ENCODE assay signal across 8 mouse cellular contexts in the genomic region with DNA sequence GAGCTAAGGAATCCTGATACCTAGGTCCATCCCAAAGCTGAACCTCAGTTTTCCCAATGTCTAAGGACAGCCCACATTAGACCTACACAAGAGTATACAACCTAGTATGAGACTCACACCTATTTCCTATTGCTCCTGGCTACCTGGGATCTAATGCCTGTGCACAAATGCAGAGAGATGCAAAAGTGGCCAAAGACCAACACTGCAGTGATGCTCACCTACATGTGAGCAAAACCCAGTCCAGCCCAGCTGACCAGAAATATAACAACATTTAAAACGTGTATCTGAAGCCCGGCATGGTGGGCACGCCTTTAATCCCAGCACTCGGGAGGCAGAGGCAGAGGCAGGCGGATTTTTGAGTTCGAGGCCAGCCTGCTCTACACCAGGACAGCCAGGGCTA. TPM values are rescaled to one million over a fixed set of nuclear protein-coding genes. Genes with fewer than 3 reads are reported as not detected.
DNase-seq lines count a peak whose midpoint lies in the region; ATAC-seq lines count a peak whose summit lies in the region.

No protein-coding gene starts in this region.

- H3K4me3 ChIP-seq in heart, embryonic 14.5 days (ENCODE audit: control insufficient read depth in 1 of 2, insufficient read depth in 1 of 2, low read depth in 1 of 2, low read length in 2 of 2) = peak overlapping the region in 1 of 2 experiments; percentile 89; a peak in 1 of 4 replicates
- H3K4me3 ChIP-seq in hindbrain, embryonic 16.5 days (ENCODE audit: low read length) = peak overlapping the region; percentile 69
- no peak overlapping the region; the same call in 1 of the 2 replicates for H3K4me3 ChIP-seq in midbrain, embryonic 13.5 days (replicated peaks)

- H3K9ac ChIP-seq in heart, embryonic 14.5 days (ENCODE audit: low read length) = no peak overlapping the region
- no peak overlapping the region for H3K9ac ChIP-seq in hindbrain, embryonic 16.5 days (ENCODE audit: low read depth, low read length)
- no peak overlapping the region for H3K9ac ChIP-seq in midbrain, embryonic 13.5 days (replicated peaks)

- H3K36me3 ChIP-seq in heart, embryonic 14.5 days (ENCODE audit: control insufficient read depth, insufficient read depth, low read length) = no peaks in the 10 kb centered on the region
- no peaks in the 10 kb centered on the region for H3K36me3 ChIP-seq in hindbrain, embryonic 16.5 days (ENCODE audit: control insufficient read depth, insufficient read depth, low read length)
- no peaks in the 10 kb centered on the region for H3K36me3 ChIP-seq in midbrain, embryonic 13.5 days

- DNase-seq in heart, postnatal 36 days = no peak
- DNase-seq in Muller cell, postnatal 12 days (ENCODE audit: inconsistent ontology term) = peak; percentile 16
- no peak for DNase-seq in right cerebral cortex, postnatal 14 days
- DNase-seq in embryo, embryonic 9.5 days (ENCODE audit: extremely low spot score) = no peak
- no peak for DNase-seq in adrenal gland, adult 8-10 months

- peak overlapping the region; percentile 68 for H3K4me2 ChIP-seq in heart, embryonic 14.5 days (ENCODE audit: low read length)
- peak overlapping the region; percentile 55 for H3K4me2 ChIP-seq in hindbrain, embryonic 16.5 days (ENCODE audit: low read length)
- peak overlapping the region; percentile 56 for H3K4me2 ChIP-seq in midbrain, embryonic 13.5 days (replicated peaks)

- H3K9me3 ChIP-seq in heart, embryonic 14.5 days (ENCODE audit: control insufficient read depth, low read length) = no peaks in the 10 kb centered on the region
- H3K9me3 ChIP-seq in hindbrain, embryonic 16.5 days (ENCODE audit: control insufficient read depth, low read length) = no peaks in the 10 kb centered on the region
- no peaks in the 10 kb centered on the region for H3K9me3 ChIP-seq in midbrain, embryonic 13.5 days

- 0 out of 2 replicates have a peak, but pooled peaks cover 3% of the 10 kb centered on the region for H3K27me3 ChIP-seq in heart, embryonic 14.5 days (ENCODE audit: control insufficient read depth, insufficient read depth, low read length)
- H3K27me3 ChIP-seq in hindbrain, embryonic 16.5 days (replicated peaks; ENCODE audit: control insufficient read depth, insufficient read depth, low read length) = peaks cover 3% of the 10 kb centered on the region; the same call in 1 of the 2 replicates
- peaks cover 19% of the 10 kb centered on the region for H3K27me3 ChIP-seq in midbrain, embryonic 13.5 days

- intact Hi-C loops in heart, postnatal 36 days (cut with DNase I) = loop anchor here (2.0 to 5.0 kb wide), 3 partner anchors 19 to 826 kb away; a partner anchor contains a TSS

- H3K4me1 ChIP-seq in heart, embryonic 14.5 days (ENCODE audit: control insufficient read depth in 2 of 2, insufficient read depth in 2 of 2, low read length in 2 of 2) = peaks cover 5 to 10% of the 10 kb centered on the region in 2 experiments; a peak in 2 of 4 replicates
- H3K4me1 ChIP-seq in hindbrain, embryonic 16.5 days (ENCODE audit: control insufficient read depth, insufficient read depth, low read depth, low read length) = no peaks in the 10 kb centered on the region; the same call in 1 of the 2 replicates
- H3K4me1 ChIP-seq in midbrain, embryonic 13.5 days (replicated peaks) = peaks cover 14% of the 10 kb centered on the region

- 10% methylated on average over 6 of the region's 6 CpGs for WGBS in heart, embryonic 14.5 days
- 10% methylated on average over 6 of the region's 6 CpGs for WGBS in hindbrain, embryonic 16.5 days
- WGBS in midbrain, embryonic 13.5 days = 16% methylated on average over 6 of the region's 6 CpGs

- H3K27ac ChIP-seq in heart, embryonic 14.5 days (replicated peaks in 1 of 2; ENCODE audit: control insufficient read depth in 1 of 2, insufficient read depth in 1 of 2, low read depth in 2 of 2, low read length in 2 of 2) = no peak overlapping the region
- H3K27ac ChIP-seq in hindbrain, embryonic 16.5 days (ENCODE audit: low read depth, low read length) = no peak overlapping the region
- no peak overlapping the region for H3K27ac ChIP-seq in midbrain, embryonic 13.5 days

- no peak for ATAC-seq in heart, embryonic 14.5 days (ENCODE audit: insufficient number of reproducible peaks, insufficient read depth, low FRiP score, low read depth)
- no peak for ATAC-seq in hindbrain, embryonic 16.5 days
- no peak for ATAC-seq in midbrain, embryonic 13.5 days

RNA-seq across cellular contexts. Expression of a gene that starts 18.2 kb away (rescaled TPM):
- 13.8 and 14.0 TPM in 2 replicates for polyA plus RNA-seq in heart, embryonic 14.5 days (2014; fragmentation: Nextera tagmentation; extraction: Ambion mirVana)
- 1 to 10 TPM; 4.9 to 5.1 TPM for total RNA-seq in heart, postnatal 36 days (2021)
- 17.0 and 18.0 TPM in 2 replicates for polyA plus RNA-seq in hindbrain, embryonic 16.5 days (2015; fragmentation: Nextera tagmentation; extraction: Ambion mirVana)
- polyA plus RNA-seq in midbrain, embryonic 13.5 days (2015; fragmentation: Nextera tagmentation; extraction: Ambion mirVana) = 18.0 and 20.4 TPM in 2 replicates
- total RNA-seq in adrenal gland, adult 8-10 months (2022) = 10 to 100 TPM; 12.0 to 15.5 (median 12.9) TPM

RNA-seq across cellular contexts. Expression of a gene that starts 53.4 kb away (rescaled TPM):
- polyA plus RNA-seq in heart, embryonic 14.5 days (2014; fragmentation: Nextera tagmentation; extraction: Ambion mirVana) = 7.0 and 8.9 TPM in 2 replicates
- total RNA-seq in heart, postnatal 36 days (2021) = 1 to 10 TPM; 2.4 to 4.1 TPM
- 26.4 and 29.1 TPM in 2 replicates for polyA plus RNA-seq in hindbrain, embryonic 16.5 days (2015; fragmentation: Nextera tagmentation; extraction: Ambion mirVana)
- polyA plus RNA-seq in midbrain, embryonic 13.5 days (2015; fragmentation: Nextera tagmentation; extraction: Ambion mirVana) = 26.6 and 28.7 TPM in 2 replicates
- total RNA-seq in adrenal gland, adult 8-10 months (2022) = 10 to 100 TPM in 3 of 4 experiments, 1 to 10 TPM in 1; 8.2 to 19.2 (median 14.6) TPM

RNA-seq across cellular contexts. Expression of a gene that starts 54.8 kb away (rescaled TPM):
- not detected in 2 replicates for polyA plus RNA-seq in heart, embryonic 14.5 days (2014; fragmentation: Nextera tagmentation; extraction: Ambion mirVana)
- not detected for total RNA-seq in heart, postnatal 36 days (2021)
- 0.20 and 0.25 TPM in 2 replicates for polyA plus RNA-seq in hindbrain, embryonic 16.5 days (2015; fragmentation: Nextera tagmentation; extraction: Ambion mirVana)
- polyA plus RNA-seq in midbrain, embryonic 13.5 days (2015; fragmentation: Nextera tagmentation; extraction: Ambion mirVana) = not detected in 2 replicates
- not detected for total RNA-seq in adrenal gland, adult 8-10 months (2022)
